Mouse (Mus musculus): ENCODE data around the gene Prkn.

The Prkn gene

GRCm38 (mm10) chr17:11910668-11911398 lies 1070.6 kb downstream of the Prkn start:
- no peak for DNase-seq (ENCODE audit: low spot score in 2 of 2)

- no peak for DNase-seq (ENCODE audit: low spot score in 2 of 2)
These were observed 1072.0 kb downstream of the Prkn start for GRCm38 (mm10) chr17:11912136-11912535.

- DNase-seq (ENCODE audit: low spot score in 2 of 2), result no peak
These were observed 1072.7 kb downstream of the Prkn start for GRCm38 (mm10) chr17:11912872-11913365.

- DNase-seq (ENCODE audit: low spot score in 2 of 2), result no peak
These were observed 1073.4 kb downstream of the Prkn start for GRCm38 (mm10) chr17:11913620-11914019.

GRCm38 (mm10) chr17:11914451-11914850 lies 1074.3 kb downstream of the Prkn start:
- no peak for DNase-seq (ENCODE audit: low spot score in 2 of 2)

- peak; percentile 25 to 33 for DNase-seq (ENCODE audit: low spot score in 2 of 2)
These were observed 1078.1 kb downstream of the Prkn start for GRCm38 (mm10) chr17:11918123-11918801.

- no peak for DNase-seq (ENCODE audit: low spot score in 2 of 2)
These were observed 1079.4 kb downstream of the Prkn start for GRCm38 (mm10) chr17:11919581-11919980.

- DNase-seq (ENCODE audit: low spot score in 2 of 2), result peak in 1 of 2 experiments; percentile 48
These were observed 1080.8 kb downstream of the Prkn start for GRCm38 (mm10) chr17:11921026-11921425.

GRCm38 (mm10) chr17:11923989-11924388 lies 1083.8 kb downstream of the Prkn start:
- no peak for DNase-seq (ENCODE audit: low spot score in 2 of 2)

- no peak for DNase-seq (ENCODE audit: low spot score in 2 of 2)
These were observed 1086.7 kb downstream of the Prkn start for GRCm38 (mm10) chr17:11926865-11927386.

GRCm38 (mm10) chr17:11931641-11932040 lies 1091.5 kb downstream of the Prkn start:
- no peak for DNase-seq (ENCODE audit: low spot score in 2 of 2)

GRCm38 (mm10) chr17:11933737-11934136 lies 1093.6 kb downstream of the Prkn start:
- no peak for DNase-seq (ENCODE audit: low spot score in 2 of 2)

- no peak for DNase-seq (ENCODE audit: low spot score in 2 of 2)
These were observed 1107.3 kb downstream of the Prkn start for GRCm38 (mm10) chr17:11947436-11947835.

GRCm38 (mm10) chr17:11949551-11950197 lies 1109.5 kb downstream of the Prkn start:
- DNase-seq (ENCODE audit: low spot score in 2 of 2), result no peak

GRCm38 (mm10) chr17:11950198-11950594 lies 1110.0 kb downstream of the Prkn start:
- no peak for DNase-seq (ENCODE audit: low spot score in 2 of 2)

- no peak for DNase-seq (ENCODE audit: low spot score in 2 of 2)
These were observed 1115.1 kb downstream of the Prkn start for GRCm38 (mm10) chr17:11955317-11955716.

- no peak for DNase-seq (ENCODE audit: low spot score in 2 of 2)
These were observed 1120.3 kb downstream of the Prkn start for GRCm38 (mm10) chr17:11960492-11960891.

GRCm38 (mm10) chr17:11962808-11963207 lies 1122.6 kb downstream of the Prkn start:
- DNase-seq (ENCODE audit: low spot score in 2 of 2), result no peak

GRCm38 (mm10) chr17:11970160-11970559 lies 1130.0 kb downstream of the Prkn start:
- no peak for DNase-seq (ENCODE audit: low spot score in 2 of 2)

GRCm38 (mm10) chr17:11972550-11972949 lies 1132.4 kb downstream of the Prkn start:
- DNase-seq (ENCODE audit: low spot score in 2 of 2), result no peak

- DNase-seq (ENCODE audit: low spot score in 2 of 2), result no peak
These were observed 1133.0 kb downstream of the Prkn start for GRCm38 (mm10) chr17:11972969-11973787.

Data from frontal cortex, postnatal 25 days (tissue).